Mouse (Mus musculus): ENCODE data around the gene Kirrel3.

The Kirrel3 gene

GRCm38 (mm10) chr9:34960736-34961135, 475.0 kb downstream of the Kirrel3 start:
- DNase-seq: no peak

GRCm38 (mm10) chr9:34961171-34961570, 475.5 kb downstream of the Kirrel3 start:
- no peak for DNase-seq

GRCm38 (mm10) chr9:34962251-34962650, 476.6 kb downstream of the Kirrel3 start:
- no peak for DNase-seq

DNA sequence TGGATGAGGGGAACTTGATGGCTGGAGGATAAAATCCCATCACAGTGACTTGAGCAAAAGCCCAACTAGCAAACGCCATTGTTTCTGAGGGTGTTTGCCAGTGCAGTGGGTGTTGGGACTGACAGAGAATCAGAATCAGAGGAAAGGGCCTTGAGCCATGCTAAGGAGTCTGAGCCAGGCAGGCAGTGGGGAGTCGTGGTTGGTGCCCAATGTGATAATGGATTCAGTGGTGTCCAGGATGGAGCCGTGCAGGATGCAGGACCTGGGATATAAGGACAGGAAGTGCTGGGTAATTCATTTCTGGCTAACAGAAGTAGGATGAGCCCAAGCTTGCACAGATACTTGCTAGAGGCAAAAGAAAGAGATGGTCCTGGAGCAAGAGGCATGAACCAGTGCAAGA, 477.9 kb downstream of the Kirrel3 start:
- no peak for DNase-seq

GRCm38 (mm10) chr9:34964172-34965040, 478.7 kb downstream of the Kirrel3 start:
- DNase-seq: no peak

DNA sequence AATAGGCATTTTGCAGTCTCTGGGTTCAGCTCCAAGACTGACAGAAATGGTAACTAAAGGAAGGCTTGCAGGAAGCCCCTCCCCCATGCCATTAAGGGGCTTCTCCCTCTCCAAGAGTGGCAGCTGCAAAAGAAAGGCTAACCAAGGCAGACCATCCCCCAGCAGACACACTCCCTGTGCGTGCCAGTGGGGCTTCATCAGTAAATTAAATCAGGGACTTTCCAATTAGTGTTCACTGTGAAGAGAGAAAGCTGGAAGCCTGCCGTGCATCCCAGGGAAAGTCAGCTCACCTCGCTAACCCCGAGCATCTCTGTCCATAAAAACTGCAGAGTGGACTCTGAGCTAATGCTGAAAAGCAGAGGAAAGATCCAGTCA, 479.3 kb downstream of the Kirrel3 start:
- no peak for DNase-seq

DNA sequence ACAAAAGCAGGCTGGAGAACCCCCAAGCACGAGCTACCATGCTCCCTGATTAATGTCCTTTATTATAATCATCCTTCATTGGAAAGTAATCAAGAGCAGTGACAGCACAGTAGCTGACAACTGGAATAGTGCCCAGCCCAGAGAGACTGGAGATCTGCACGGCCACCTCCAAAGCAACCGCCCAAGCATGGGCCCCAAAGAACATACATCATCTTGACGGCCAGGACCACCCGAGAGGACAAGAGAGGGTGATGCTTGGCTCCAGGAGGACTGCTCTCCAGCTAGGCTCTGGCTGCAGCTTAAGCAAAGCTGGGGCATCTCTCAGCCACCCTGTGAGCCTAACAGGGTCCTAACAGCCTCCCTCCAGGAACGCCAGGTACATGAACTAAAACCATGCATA, 482.1 kb downstream of the Kirrel3 start:
- no peak for DNase-seq

- DNase-seq: no peak
Observed at GRCm38 (mm10) chr9:34969881-34970490, 484.3 kb downstream of the Kirrel3 start.

DNA sequence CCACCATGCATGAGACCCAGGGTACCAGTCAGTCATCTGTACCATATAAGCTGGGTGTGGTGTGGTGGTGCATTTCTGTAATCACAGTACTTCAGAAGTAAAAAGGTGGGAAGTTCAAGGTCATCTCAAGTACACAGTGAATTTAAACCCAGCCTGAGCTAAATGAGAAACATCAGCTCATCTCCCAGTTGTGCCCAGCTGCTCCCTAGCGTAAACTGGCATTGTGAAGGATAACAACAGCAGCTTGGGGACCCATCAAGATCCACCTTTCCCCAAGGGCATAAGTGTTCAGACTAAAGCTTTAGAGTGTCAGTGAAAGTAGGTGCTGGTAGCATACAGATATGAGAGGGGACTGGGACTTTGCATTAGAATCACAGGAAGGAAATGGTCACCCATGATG, 488.6 kb downstream of the Kirrel3 start:
- DNase-seq: no peak

- DNase-seq: no peak
Observed at GRCm38 (mm10) chr9:34975245-34975644, 489.6 kb downstream of the Kirrel3 start.

DNA sequence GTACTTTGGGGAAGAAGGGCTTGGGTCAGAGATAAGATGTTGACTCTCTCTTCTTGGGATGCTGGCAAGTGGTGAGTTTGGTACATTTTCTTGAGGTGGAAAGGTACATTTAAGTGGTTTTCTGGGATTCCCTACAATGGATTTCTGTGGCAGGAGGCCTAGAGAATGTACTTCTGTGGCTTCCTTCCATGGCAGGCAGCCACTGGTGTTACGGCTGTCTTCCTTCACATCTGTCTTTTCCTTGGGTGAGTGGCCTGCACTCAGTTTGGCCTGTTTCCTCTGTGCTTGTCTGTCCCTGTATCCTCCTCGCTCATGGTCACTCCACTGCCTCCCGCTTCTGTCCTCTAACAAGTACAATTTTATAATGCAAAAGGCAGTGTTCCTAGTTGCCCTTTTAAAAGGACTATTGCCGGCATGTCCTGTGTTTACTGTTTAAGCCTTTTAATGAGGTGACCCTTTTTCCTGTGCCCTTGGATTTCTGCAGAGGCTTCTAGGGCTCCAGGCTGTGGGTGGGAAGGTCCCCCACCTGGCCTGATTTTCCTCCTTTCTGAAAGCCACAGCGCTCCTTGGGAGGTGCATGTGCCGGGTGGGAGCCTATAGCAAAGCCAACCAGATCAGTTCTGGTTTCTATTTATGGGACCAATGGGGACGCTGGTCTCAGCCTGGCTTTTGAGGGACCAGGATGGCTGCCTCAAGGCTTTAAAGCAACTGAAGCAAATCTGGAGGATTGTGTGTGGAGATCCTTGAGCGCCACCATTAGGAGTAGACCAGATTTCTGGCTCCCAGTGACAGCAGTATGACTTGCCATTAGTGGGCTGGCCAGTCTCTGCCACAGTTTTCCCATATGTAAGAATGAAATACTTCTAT, 491.1 kb downstream of the Kirrel3 start:
- DNase-seq: no peak

- no peak for DNase-seq
Observed at GRCm38 (mm10) chr9:34977700-34978099, 492.0 kb downstream of the Kirrel3 start.

DNA sequence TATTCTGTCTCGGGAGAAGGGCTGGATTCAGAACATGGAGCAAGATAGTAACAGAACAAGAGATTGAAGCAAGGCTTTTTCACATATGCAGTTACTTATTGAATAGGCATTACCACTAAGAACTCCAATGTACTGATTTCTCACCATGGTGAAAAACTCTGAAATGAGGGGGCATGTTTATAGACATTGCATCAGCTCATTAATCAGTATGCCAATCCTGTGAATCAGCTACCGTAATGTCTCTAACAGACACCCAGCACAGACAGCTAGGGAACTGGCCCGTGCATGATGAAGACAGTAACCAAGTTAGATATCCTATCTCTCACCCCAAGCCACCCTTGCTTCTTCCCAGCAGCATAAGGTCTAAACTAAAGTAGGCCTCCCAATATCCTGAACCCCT, 492.5 kb downstream of the Kirrel3 start:
- DNase-seq: no peak

DNA sequence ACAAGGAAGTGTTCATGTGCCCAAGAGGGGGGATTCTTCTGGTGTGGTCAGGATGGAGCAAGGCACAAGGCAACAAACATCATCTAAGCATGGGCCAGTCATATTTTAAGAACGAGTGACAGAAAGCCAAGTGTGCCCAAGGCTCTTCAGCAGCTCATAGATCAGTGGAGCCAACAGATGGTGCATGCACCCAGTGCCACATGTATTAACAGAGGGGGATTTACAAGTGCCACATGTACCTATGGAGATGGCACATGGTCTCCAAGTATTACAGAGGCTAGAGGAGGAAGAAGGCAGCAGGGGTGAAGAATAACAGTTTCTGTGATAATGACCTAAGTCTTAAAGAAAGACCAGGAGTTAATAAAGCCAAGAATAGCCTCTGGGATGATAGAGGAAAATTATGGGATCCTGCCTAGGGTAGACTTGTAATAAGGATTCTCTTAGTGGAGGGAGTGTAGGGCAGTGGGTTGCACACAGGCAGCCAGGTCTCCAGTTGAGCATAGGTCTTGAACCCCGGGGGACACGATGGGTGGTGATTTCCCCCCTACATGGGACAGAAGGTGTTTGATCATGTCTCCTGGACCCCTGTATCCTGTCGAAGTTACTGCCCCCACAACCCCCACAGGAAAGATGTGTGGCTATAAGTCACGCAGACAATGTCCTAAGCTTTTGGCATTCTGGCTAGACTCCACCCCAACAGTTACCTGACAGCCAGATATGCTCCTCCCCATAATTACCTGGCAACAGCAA, 495.0 kb downstream of the Kirrel3 start:
- no peak for DNase-seq

DNA sequence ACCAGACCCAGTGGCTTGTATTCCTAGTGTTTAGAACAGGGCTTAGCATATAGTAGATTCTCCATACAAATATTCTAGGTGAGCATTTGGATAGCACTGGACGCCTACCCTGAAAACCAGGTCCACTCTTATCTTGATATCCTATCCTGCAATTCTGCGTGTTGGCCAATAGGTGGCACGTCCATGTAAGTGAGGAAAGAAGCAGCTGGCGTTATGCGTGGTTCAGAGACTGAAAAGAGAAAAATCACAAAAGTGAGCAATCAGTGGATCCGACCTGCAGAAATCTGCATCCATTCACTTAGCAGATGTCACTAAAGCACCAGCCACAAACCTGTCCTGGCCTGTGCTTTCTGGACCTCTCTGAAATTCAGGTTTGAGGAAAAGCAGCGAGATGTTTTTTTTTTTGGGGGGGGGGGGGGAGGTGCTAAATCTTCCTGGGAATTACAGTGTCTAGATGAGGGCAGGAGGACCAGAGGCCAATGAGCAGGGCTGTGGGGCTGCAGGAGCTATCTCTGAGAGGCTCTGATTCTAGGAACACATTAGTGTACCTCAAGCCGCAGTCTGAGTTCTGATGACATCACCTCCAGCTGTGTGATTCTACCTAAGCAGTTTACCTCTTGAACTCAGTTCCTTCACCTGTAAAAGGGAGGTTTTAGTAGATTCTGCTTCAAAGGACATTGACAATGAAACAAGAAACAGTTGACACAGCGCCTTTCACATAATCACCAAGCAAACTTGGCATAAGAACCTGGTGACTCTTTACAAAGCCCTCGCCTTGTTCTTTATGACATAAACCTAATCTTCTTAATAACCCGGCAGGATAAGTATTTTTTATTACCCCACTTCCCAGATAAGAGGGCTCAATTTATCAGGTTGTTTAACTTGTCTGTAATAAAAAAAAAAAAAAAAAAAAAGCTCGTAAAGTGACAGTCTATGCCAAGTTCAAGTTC, 498.1 kb downstream of the Kirrel3 start:
- peak in 1 of 2 experiments; percentile 43 for DNase-seq

DNA sequence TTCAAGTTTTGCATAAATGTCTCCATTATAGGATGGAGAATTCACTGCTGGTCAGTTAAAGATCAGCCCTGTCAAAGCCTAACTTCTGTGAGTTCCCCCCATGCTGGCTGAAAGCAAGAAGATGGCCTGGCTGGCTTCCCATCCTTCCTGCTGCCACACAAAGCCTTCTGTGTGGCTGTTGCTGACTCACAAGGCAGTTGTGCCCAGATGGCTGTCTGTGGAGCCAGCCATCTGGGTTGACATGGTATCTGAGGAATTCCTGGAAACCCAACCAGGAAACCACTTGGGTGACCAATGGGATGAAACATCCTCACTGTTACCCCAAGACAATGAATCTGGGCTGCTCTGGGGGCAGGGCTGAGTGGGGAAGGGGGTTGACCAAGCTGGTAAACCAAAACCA, 500.5 kb downstream of the Kirrel3 start:
- DNase-seq: no peak

DNA sequence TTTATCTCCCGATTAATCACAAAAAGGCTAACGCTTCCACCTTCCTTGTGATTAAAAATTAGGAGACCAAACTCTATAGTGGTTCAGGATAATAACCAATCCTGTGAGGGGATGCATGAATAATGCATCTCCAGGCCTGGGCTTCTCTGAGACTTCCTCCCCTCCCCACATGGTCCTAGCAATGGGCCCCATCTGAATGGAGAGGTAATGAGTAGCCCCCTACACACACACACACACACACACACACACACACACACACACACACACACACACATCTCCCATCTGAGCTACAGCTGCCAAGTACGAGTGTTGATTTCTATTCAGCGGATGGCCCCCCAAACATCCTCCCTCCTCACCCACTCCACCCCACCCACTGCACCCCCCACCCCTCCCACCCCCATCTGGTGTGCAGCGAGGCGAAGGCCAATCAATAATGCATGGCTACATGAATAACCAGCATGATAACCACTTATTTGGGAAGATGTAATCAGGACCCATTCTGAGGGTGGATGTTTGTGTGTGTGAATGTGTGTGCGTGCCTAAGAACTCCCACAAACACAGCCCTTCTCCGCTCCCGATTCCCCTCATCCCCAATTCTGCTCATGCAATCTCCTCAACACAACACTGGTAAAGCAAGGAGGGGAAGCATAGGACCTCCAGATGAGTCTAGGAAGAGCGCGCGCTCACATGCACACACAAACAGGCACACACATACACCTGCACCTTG, 501.9 kb downstream of the Kirrel3 start:
- no peak for DNase-seq

- DNase-seq: no peak
Observed at GRCm38 (mm10) chr9:34988683-34989082, 503.0 kb downstream of the Kirrel3 start.

- DNase-seq: peak; percentile 23 to 53
Observed at GRCm38 (mm10) chr9:34992201-34992600, 506.5 kb downstream of the Kirrel3 start.

DNA sequence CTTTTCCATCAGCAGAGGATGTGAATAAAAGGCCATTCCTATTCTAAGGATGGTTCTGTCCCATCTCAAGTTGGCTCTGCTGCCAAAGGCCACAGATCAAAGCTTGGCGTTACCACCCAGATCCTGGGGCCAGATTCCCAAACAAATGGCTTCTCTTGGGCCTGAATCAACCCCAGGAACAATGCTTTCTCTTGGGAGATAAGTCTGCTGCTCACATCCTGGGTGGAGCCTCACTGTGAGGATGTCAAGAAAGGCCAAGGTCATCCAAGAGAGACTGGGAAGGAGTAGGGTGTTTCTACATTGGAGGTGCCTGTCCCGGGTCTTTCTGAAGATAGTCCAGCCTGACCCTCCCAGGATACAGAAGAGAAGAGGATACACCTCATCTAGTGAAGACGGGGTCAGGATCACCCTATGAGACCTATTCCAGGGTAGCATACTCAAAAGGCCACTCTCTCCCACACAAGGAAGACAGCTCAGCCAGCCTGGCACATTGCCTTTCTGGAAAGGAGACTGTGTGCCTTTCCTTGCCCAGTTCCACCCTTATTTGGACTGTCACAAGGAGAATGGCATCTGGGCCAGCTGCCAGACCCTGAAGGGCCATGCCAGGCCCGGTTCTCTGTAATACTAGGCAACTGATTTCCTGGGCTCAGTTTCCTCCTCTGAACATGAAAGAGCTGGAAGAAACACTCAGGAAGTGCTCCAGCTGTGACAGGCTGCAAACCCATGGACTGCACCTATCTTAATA, 507.9 kb downstream of the Kirrel3 start:
- peak; percentile 89 to 92 for DNase-seq

Data from kidney, postnatal 25 days (tissue).